Mouse (Mus musculus) activated CD4-positive, CD25-positive, alpha-beta regulatory T cell, adult 4 months (primary cell): Measurements from ENCODE around the gene Hoxc10. TPM values are rescaled to one million over a fixed set of nuclear protein-coding genes. Genes with fewer than 3 reads are reported as not detected.

Experiments used
- ATAC-seq: one replicate; pipeline ENCODE4 v1.8.0; 2017
- polyA plus RNA-seq, 2 experiments: library from polyadenylated mRNA; unstranded; fragments of 100-300 nt; shearing (Covaris generic); gene quantifications; one replicate each; pipeline ENCODE4 v1.2.1; 2017

Hoxc10 gene
- polyA plus RNA-seq, result not detected

DNA sequence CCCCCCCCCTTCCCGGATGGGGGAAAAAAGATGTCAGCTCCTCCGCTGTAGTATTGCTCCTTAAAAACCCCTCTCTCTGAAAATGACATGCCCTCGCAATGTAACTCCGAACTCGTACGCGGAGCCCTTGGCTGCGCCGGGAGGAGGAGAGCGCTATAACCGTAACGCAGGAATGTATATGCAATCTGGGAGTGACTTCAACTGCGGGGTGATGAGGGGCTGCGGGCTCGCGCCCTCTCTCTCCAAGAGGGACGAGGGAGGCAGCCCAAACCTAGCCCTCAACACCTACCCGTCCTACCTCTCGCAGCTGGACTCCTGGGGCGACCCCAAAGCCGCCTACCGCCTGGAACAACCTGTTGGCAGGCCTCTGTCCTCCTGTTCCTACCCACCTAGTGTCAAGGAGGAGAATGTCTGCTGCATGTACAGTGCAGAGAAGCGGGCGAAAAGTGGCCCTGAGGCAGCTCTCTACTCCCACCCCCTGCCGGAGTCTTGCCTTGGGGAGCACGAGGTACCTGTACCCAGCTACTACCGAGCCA, at the start of gene Hoxc10:
Gene Hoxc10 (plus strand): TSS at position 21 of the 536 bp plus-strand sequence.
- no peak for ATAC-seq

DNA sequence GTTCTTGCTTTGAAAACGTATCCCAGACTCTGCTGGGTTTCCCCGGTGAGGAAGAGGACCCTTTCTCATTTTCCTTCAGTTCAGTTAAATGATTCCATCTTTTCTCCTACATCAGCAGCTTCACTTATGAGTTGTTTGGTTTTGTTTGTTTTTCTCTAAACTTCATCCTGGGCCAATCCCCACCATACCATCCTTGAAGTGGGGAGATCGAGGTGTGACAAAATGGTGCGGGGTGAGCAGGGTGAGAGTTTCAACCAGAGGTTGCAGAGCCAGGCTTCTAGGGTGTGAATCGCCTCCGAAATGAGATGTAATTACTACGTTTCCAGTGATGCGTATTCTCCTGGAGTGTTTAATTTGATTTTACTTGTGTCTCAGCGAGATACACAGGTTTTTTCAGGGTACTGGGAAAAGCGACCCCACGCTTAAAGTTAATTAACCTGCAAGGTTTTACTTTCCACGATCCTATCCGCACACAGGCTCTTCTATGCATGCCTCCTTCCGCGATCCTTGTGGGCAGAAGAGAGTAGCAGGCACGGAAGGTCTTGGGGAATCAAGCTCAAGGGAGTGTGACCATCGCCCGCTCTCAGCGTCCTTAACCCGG, 48.5 kb upstream of the Hoxc10 start:
- no peak for ATAC-seq

DNA sequence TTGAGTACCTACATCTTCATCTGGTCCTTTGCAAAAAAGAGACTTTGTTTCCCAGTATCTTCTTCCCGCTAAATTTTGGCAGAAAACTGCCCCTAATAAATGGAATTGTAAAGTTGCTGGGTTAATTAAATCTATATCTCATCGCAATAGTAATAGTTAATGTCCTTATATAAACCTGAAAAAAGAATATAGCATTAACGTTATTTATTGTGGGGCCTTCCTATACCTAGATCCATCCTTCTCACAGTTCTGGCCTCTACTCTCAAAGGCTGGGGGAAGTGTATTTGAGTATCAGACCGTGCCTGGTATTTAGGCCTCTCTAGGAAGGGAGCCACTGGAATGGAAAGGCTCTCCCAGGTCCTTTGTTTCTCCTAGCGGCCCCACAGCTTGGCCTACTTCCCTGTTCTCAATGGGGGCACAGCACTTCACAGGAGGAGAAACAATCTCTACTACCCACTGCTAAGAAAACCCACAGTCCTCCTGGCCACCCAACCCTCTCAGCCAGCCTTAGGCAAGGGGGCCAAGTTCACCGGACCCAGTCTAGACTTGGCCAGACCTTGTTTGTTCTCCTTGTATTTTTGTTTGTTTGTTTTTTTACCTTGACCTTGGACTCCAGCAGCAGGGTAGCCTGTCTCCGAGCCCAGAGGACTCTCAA, 47.9 kb upstream of the Hoxc10 start:
- ATAC-seq, result no peak

DNA sequence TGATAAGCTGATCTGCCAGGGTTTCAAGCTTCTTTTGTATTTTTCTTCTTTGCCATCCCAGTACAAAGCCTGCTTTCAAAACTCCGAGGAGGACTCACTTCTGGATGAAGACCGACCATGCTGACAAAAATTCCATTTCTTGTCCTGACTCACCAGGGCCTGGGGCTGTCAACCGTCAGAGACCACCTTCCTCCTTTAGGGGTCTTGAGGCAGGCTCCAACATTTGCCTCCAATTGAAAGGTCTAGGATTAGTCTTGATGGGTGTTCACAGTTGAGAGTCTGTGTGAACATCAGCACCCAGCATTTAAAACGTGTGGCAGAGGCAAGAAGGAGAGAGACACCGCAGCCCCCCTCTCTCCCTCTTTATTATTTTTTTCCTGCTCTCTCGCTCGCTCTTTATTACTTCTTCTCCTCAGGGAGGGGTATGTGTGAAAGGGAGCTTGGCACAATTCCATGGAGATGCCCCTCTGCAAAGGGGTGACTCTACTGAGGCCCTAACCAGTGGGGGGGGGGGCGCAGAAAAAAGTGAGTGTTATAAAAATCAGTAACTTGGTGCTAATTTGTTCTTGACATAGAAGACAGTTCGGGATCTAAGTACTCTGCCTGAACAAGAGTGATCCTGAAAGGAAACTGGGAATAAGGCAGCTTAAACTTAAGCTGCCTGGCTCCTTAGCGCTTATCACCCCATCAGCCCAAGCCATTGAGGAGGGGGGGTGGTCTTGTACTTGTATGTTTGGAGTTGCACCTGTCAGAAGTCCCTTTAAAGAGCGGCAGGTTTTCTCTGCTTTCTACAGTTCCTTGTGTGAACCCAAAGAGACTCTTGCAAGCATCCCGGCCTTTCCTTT, 47.0 kb upstream of the Hoxc10 start:
- no peak for ATAC-seq

DNA sequence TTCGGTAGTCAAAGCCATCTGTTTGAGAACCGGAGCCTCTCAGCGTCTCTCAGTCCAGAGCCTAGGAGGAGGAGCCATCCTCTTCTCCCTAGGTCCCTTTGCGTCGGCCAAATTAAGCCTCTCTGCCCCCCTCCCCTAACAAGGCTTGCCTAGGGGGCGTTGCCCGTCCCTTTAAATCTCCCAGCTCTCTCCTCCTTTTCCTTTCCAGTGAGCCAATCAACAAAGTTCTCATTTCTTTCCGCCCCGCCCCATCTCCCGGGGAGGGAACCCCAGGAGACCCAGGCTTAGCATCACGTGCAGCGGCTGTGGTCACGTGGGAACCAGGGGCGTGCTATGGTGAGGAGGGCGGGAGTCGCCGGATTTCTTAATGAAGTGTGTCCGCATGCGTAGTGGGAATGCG, 46.0 kb upstream of the Hoxc10 start:
- ATAC-seq, result no peak

DNA sequence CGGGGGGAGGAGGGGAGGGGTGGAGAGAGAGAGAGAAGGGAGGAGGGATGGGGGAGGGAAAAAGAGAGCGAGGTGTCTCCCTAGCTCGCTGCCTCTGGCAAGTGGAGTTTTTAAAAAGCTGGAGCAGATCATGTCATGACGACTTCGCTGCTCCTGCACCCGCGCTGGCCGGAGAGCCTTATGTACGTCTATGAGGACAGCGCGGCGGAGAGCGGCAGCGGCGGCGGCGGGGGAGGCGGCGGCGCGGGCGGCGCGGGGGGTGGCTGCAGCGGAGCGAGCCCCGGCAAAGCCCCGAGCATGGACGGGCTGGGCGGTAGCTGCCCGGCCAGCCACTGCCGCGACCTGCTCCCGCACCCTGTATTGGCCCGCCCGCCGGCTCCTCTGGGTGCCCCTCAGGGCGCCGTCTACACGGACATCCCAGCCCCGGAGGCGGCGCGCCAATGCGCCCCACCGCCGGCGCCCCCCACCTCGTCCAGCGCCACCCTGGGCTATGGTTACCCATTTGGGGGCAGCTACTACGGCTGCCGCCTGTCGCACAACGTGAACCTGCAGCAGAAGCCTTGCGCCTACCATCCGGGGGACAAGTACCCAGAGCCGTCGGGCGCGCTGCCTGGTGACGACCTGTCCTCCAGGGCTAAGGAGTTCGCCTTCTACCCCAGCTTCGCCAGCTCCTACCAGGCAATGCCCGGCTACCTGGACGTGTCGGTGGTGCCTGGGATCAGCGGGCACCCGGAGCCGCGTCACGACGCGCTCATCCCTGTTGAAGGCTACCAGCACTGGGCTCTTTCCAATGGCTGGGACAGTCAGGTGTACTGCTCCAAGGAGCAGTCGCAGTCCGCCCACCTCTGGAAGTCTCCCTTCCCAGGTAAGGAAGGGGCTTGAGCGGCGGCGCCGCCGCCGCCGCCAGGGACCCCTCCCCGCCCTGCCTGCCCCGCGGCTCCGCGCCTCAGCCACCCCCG, 45.3 kb upstream of the Hoxc10 start, which contains the start of gene Hoxc13:
Gene Hoxc13 (plus strand): TSS at position 51 of the 959 bp plus-strand sequence.
- ATAC-seq, result no peak

DNA sequence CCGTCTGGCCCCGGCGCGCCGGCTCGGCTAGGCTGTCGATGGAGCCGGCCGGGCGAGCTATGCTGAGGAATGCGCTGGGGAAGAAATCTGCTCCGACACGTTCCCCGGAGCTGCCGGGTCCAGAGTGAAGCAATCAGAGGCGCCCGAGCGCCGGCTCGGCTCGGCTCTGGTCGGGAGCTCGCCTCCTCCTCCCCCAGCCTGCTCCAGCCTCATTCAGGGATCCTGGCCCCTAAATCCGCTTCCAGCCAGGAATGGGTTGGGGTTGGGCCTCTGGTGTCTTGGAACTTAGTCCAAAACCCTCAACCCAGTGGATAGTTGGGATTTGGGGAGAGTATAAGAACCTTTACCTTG, 44.6 kb upstream of the Hoxc10 start:
- no peak for ATAC-seq

DNA sequence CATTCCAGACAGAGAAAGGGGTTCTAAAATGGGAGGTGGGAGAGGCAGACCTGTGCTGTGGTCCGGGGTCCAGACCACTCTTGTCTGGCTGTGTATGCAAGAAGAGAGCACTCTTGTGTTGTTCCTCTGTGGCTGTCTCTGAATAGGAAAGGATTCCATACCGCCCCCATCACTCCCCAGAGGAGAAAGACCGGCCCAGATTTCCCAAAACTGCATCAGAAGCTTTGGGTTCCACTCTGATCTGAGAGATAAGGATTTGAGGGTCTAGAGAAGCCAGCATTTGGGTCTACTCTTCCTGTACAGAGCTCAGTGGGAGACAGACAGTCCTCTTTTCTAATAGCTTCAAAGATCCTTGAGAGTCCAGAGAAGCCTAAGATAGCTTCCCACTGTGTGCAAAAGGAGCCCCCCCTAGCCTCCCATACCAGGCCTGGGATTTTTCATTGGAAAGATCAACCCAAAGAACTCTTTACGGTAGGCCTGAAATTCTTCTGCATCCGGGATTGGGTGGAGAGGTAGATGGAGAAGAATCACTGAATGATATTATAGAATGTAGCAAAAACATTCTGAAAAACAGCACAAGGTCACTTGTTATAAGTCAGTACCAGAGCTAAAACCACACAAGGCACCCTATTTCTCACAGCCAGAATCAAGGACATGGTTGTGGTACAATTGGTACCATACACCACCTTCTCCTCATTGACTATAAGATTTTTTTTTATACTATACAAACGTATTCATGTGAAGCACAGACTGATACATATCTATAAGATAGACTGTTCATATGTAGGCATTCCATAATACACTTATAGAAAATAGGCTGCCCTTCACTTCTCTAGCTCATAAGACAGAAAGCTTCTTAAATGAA, 43.7 kb upstream of the Hoxc10 start:
- no peak for ATAC-seq

DNA sequence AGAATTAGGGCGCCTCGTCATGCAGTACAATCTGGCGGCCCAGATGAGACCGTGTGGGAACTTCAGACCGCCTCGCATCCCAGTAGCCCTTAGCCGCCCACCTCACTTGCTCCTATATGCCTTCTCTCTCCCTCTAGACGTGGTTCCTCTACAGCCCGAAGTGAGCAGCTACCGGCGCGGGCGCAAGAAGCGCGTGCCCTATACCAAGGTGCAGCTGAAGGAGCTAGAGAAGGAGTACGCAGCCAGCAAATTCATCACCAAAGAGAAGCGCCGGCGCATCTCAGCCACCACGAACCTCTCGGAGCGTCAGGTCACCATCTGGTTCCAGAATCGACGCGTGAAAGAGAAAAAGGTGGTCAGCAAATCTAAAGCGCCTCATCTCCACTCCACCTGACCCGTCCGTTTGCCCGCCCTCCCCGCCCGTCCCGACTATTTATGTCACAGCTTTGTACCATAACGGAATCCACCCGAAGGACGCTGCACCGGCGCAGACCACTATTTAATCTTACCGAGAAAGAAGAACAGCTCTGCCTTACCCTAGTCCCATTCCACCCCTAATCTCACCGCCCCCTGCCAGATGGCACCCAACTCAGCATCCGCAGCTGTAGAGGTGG, 39.5 kb upstream of the Hoxc10 start:
- ATAC-seq, result no peak

DNA sequence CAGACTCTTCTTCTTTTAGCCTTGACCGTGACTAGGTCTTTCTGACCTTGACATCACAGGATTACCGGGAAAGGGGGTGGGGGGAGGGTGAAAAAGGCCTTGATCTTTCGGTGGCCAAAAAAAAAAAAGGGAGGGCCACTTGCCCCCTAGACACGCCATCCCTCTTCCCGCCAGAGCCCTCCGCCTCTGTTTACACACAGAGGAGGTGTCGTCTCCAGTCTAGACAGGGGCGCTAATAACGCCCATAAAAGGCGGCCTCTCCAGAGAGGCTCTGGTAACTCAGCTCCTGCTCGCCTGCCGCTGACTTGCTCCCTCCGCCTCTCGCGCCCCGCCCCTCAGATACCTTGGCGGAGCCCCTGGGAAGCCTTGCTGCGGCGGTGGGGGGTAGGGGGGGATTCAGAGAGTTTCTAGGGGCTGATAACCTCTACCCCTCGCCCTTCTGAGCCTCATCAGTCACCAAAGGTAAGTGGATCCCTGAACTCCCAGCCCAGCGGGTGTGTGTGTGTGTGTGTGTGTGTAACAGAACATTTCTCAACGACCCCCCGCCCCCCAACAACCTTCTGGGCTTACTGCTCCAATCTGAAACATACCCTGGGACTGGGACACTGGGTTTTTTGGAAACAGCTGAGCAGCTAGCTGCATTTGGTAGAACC, 34.8 kb upstream of the Hoxc10 start:
- ATAC-seq, result no peak

DNA sequence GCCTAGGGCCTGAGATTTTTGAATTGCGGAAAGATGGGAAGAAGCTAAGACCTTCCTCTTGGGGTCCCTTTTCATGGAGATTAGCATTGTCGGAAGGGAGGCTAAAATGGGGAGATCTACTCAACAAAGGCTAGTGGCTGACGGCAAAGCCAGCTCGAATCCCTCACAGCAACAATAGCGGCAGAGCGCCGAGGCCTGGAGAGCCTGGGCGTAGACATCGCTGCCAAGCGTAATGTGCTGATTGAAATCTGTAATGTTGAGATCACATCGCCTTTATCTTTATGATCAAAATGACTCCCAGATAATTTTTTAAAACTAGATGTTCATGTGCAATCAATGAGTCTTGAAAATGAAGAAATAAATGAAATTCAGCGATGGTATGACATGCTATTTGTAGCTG, 32.2 kb upstream of the Hoxc10 start:
- no peak for ATAC-seq

DNA sequence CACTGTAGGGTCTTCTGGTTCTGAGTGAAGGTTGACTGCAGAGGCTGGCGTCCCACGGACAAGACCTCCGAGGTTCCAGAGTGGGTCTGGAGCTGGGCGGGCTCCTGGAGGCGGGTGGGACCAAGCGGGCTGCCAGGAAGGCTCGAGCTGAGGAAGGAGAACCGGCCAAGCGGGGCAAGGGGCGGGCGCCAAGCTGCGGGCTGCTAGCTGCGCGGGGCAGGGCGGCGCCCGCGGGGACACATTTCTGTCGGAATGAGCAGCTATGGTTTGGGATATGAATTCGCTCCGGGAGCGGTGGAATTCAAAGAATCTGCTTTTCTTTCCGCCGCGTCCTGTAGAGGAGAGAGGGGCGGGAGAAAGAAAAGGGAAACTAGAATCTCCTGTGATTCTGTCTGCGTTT, 31.7 kb upstream of the Hoxc10 start:
- no peak for ATAC-seq

DNA sequence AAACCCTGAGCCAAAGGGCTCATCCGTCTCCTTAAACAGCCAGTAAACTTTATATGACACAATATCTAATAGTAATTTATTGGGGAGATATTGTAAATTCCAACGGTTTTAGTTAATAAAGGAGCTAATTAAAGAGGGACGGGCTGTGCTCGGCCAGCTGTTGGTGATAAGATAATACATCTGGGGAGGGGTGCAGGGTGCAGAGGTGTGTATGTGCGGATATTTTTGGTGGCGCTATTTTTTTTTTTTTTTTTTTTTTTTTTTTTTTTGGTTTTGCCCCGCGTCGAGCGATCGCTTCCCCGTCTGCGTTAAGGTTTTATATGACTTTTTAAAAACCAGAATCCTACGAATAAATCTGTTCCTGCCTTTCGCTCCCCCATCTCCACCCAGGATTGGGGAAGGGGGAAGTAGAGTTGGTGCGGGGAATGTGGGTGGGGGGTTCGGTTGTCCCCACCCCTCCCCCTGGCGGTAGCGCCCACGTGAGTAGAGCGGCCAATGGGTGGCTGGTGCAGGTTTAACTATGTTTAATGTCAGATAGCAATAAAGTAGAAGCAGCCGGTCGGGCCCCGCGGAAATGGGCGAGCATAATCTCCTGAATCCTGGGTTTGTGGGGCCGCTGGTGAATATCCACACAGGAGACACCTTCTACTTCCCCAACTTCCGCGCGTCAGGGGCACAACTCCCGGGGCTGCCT, 30.2 kb upstream of the Hoxc10 start, which contains the start of gene Hoxc12:
Gene Hoxc12 (plus strand): TSS at position 479 of the 694 bp plus-strand sequence.
- no peak for ATAC-seq

DNA sequence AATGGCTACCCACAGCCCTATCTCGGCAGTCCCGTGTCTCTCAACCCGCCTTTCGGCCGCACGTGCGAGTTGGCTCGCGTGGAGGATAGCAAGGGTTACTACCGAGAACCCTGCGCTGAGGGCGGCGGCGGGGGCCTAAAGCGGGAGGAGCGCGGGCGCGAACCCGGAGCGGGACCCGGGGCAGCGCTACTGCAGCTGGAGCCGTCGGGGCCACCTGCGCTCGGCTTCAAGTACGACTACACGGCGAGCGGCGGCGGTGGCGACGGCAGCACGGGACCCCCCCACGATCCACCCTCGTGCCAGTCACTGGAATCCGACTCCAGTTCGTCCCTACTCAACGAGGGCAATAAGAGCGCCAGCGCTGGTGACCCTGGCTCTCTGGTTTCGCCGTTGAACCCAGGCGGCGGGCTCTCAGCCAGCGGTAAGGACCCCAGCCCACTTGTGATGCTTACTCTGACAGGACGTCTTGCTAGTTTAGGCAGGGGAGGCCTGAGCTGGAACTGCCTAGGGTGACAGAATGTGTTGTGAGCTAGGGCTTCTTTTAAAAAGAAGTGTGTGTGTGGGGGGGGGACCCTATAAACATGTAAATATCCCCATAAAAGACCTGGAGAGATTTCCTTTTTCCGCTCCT, 29.4 kb upstream of the Hoxc10 start:
- no peak for ATAC-seq

DNA sequence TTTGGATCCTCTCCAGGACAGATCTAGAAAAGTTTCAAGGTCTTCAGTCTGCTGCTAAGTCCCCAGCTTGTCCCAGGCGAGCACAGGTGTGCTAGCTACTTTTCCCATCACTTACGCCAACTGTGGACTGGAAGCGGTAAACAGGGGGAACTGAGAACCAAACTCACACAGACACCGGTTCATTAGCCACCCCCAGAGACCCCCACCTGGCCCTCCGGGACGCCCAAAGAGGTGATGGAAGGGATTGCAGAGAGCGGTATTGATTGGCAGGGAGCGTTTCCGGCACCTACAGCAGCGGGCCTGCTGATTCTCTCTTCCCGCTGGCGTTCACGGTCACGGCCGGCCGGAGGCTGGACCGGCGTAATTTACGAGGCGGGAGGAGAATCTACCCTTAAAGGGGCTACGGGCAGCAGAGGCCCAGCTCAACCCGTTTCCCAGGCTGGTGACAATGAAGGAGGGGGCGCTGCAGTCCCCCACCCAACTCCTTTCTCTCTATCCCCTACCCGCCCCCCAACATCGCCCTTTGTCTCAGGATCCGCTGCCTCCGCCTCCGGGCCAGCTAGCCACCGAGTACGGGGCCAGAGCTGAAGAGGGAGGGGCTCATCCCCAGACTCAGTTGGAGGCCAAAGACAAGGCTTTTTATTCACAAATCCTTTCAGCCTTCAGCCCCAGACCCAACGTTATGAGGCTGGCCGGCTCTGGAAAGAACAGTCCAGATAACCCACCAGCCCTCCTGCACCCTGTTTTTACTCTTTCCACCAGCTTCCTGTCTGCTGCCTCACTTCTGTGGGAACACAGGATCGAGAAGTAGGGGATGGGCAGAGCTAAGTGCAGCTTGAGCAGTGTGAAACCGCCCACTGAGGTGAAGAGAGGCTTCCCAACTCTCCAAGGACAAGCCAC, 27.1 kb upstream of the Hoxc10 start:
- no peak for ATAC-seq

DNA sequence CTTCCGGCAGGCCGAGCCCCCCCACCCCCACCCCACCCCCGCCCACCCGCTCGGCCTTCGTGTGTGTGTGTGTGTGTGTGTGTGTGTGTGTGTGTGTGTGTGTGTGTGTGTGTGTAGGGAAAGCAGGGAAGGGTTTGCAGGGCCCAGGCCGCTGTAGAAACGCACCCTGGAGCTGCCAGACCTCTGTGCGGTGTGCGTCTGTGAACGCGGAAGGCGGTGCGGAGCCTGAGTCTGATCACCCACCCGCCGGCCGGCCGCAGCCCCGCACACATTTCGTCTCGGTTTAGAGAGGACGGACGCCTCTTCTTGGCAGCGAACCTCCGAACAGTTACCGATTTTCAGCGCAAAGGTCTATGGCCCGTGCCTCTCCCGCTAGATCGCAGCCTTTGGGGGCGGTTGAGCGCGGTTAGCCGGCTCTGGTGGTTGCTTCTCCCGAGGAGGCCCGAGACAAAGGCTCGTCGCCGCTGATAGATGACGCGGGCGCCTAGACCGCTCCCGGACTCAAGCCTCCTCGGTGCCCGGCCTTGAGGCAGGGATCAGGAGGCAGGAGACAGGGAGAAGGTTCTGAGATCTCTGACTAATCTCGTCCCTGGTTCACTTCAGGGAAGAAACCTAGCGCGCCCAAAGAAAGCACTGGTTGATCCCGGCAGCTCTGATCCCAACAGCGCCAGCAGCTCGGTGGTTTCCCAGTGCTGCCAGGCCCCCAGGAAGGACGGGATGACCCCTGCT, 23.7 kb upstream of the Hoxc10 start:
- ATAC-seq, result no peak

DNA sequence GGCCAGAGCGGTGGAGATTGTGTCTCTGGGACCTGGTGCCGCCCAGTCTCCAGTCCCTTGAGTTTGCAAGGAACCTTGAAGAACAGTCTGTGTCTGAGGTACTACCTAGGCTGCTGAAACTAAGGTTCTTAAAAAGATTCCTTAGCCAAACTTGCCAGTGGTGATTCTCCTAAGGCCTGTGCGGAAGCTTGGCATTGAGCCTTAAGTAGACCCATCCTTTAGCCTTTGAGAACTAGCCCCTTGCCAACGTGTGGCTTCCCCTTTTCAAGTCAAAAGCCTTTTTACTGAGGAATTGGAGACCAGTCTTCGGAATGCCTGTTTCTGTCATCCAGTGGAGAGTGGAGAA, 23.2 kb upstream of the Hoxc10 start:
- no peak for ATAC-seq
